Mouse (Mus musculus): ENCODE results near the gene Acss2.
A peak's percentile ranks its signal among the peaks of the same experiment; 100 is the strongest.
"Not testable (repeated sequence)": the region's sequence is repeated elsewhere in the genome, so short reads cannot be mapped to it uniquely, and the experiment has no call there.

The Acss2 gene

DNA sequence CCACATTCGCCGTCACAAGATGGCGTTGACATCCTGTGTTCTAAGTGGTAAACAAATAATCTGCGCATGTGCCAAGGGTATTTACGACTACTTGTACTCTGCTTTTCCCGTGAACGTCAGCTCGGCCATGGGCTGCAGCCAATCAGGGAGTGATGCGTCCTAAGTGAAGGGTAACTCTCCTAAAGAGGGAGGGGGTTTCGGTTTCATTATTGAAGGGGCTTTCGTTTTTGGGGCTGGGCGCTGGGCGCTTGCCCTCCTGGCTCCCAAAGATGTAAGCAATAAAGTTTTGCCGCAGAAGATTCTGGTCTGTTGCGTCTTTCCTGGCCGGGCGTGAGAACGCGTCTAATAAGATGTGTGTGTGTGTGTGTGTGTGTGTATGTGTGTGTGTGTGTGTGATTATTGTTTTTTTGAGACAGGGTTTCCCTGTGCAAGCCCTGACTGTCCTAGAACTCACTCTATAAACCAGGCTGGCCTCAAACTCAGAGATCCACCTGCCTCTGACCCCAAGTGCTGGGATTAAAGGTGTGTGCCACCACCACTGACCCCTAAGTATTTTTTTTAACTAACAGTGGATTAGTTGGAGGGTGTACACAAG is 20.8 kb downstream of the Acss2 start:
- not testable (repeated sequence) for DNase-seq (ENCODE audit: low spot score)

DNA sequence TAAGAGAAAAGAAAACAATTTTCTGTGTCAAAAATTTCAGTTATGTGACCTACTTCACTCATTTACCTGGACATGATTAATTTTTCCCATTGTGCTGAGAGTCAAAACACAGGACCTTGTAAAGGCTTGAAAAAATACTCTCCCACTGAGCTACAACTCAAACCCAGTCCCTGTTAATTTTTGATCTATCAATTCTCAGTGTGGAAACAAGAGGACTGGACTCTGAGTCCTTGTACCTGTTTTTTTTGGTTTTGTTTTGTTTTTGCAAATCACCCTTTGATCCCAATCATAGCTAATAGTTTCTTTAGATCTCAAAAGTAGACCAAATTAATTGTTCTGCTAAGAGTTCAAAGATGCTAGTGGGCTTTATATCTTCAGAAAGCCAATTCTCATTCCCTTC is 21.9 kb downstream of the Acss2 start:
- no peak for DNase-seq (ENCODE audit: low spot score)

DNA sequence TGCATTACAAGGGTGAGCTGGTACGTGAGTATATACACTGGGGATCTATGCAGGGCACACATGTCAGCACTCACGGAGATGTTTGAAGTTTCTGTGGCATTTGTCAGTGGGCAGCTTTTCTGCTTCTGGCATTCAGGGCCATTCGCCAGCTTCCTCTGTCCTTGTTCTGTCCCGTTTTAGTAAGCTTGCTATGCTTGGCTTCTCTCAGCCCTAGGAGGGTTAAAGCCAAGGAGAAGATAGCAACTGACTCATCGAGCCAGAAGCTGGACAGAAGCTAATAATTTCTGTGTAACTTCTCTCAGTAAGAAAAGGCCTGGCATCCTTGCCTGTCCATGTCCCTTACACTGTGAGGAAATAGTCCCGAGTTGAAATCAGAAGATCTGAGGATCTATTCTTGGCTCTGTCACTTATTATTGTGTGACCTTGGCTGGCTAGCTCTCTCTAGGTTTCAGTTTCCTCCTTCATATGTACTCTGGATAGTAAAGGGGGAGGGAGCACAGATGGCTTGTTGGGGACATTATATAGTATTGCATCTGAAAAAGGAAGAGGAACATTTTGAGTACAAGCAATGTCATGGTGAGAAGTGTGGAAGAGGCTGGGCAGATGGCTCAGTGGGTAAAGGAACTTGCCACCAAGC is 23.2 kb downstream of the Acss2 start:
- no peak for DNase-seq (ENCODE audit: low spot score)

DNA sequence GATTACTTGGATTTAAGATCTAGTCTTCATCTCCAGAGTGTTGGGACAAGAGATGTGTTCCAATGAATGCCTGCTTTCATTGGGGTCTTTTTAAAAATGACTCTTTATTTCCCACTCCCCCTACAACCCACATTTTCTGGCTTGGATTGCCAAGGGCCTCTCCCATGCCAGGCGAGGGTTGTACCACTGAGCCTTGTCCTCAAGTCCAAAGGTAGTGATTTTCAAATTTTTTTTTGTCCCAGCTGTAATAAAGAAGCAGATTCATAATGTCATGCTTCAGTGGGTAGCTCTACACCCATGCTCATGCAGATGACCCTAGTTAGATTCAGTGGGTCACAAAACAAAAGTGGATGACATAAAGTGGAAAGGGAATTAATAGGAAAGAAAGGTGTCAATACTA is 29.2 kb downstream of the Acss2 start:
- no peak for DNase-seq (ENCODE audit: low spot score)

DNA sequence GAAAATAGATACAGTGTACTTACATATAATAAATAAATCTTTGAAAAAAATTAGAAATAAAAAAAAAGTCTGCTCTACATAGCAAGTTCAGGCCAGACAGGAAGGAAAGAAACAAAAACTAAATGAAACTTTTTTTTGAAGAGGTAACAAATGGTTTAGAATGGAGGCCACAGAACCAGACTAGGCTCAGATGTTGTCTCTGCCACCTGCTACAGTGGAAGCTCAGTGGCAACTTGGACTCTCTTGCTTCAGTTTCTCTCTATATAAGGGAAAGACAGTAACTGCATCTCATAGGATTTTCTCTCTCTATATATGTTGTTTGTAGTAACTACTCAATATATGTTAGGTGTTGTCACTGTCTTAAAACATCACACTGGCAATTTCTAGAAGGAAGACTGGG is 34.6 kb downstream of the Acss2 start:
- no peak for DNase-seq (ENCODE audit: low spot score)

DNA sequence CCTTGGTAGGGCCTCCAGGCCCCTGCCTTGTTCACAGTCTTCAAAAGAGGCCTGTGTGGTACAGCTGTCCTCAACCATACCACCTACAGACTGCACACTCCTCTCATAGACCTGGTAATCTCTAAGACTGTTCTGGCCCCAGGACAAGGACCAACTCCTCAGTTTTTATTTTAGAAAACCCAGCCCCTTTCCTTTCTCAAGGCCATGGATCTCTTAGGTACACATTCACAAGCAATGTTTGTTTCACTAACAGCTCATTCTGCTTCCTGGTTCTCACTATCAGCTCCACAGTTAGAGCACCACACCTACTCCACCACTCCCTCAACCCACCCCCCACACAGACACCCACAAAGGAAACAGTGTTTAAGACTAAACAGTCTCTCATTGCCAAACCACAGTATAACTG is 35.2 kb downstream of the Acss2 start:
- no peak for DNase-seq (ENCODE audit: low spot score)

DNA sequence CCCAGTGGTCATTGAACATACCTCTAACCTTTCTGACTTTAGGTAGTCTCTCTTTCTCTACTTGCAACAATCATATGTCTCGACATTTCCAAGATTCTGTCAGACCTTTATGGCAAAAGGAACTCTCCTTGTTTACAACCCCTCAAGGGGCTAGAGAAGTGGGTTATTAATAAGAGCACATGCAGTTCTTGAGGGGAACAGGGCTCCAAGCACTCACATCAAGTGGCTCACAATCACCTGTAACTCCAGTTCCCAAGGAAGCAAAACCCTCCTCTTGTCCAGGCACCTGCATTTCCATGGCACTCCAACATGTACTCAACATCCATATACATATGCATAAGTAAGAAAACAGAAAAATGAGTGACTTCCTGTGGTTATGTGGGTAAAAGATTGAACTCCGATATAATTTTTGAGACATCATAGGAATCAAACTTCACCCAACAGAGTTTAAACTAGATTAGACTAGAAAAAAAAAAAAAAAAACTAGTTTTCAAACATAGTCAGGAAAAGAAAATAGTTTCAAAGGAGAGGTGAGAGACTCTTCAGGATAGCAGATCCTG is 36.8 kb downstream of the Acss2 start:
- DNase-seq (ENCODE audit: low spot score) = no peak

DNA sequence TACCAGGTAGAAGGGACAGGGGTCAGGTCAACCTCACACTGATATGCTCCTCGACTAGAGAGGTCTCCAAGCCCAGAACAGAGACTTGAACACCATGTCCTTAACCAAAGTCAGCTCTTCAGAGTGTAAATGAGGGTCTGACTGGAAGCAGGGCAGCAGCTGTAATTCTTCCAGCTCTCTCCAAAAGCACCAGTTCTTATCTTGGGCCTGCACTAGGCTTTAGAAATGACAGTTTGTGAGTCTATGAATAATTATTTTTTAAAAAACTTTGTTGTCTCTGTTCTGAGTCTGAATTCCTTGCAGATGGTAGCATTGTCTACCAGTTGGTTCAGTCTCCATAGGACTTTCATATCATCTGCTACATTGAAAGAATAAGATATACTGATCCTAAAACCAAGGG is 44.5 kb downstream of the Acss2 start:
- DNase-seq (ENCODE audit: low spot score) = no peak

DNA sequence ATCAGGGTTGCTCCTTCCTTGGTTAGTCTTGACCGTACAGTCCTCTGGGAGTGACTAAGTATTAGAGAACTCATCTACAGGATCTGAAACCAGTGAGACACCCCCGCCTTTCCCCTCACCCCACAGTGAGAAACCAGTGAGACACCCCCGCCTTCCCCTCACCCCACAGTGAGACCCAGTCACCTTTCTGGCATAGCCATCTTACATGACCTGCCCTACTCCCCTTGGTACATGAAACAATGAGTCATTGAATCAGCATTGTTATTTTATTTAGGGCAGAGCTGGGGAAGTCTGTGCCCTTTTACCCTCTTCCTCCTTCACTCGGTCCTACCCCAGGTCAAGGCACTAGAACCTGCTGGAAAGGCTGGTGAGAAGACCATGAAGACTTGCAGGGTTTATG is 45.2 kb downstream of the Acss2 start:
- no peak for DNase-seq (ENCODE audit: low spot score)

DNA sequence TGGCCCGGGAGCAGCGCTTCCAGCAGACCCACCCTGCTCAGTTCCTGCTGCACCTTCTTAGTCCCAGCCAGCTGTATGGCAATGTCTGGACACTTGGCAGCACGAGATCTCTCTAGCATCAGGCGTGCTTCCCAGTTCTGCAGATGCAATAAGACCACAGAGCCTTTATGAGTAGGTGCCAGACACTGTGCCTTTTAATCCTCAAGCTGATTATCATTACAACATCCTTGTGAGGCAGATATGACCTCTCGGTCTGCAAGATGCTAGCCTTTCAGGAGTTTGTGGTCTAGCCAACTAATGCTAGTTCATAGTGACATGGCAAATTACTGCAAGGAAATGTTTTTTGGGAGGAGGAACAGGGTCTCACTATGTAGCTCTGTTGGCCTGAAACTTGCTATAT is 50.0 kb downstream of the Acss2 start:
- no peak for DNase-seq (ENCODE audit: low spot score)

DNA sequence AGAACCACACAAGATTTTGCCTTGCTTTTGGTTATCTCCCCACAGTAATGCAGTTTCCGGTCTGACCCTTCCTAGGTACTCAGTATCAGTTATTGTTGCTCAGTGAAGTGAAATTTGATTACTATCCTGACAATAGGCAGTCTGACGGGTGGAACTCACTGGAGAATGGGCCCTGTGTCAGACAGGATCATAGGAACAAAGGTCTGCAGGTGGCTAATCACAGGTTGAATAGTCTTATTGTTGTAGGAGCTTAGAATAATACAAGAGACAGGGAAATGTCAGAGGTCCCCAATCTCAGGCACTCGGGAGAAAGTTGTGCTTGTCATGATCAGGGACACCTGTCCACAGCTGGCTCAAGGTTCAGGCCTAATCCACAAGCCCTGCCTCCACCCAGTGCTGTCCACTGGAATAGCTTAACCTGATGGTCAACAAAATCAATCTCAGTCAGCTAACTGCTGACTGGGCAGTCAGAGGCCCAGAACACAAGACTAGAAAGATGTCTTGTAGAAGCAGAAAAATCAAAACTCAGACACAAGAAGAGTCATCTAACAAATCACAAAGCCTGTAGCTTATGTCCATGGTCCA is 51.6 kb downstream of the Acss2 start:
- no peak for DNase-seq (ENCODE audit: low spot score)

DNA sequence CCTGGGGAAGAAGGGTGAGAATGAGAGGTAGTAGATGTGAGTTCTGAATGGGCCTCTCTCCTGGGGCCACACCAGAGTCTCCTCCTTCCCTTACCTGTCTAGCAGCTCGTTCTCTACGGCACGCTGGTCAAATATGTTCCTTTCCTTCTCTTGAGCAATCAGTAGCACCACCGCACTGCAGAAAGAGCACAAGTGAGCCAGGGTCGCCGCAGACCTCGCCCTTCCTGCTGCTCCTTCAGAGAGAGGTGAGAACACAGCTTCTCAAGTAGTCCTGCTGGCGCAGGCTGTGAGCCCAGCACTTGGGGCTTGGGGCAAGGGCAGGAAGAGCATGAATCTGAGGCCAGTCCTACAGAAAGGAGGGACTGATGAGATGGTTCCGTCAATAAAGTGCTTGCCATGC is 55.3 kb downstream of the Acss2 start:
- no peak for DNase-seq (ENCODE audit: low spot score)

DNA sequence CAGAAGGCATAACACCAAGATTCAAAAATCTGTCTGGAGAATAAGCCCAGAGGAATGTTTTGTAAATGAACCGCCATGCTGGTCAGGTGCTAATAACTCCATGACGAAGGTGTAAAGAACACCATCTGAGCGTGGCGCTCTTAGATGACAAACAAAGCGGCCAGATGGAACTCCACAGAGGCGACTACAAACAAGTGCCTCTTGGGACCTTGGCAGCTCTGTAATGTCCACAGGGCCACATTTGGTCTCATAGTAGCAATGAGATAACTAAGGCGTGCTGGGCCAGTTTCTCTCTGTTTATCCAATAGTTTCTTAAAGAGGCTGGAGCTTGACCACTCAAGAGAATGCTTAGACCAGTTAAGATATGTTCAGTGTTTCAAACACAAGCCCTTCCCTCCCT is 56.2 kb downstream of the Acss2 start:
- DNase-seq (ENCODE audit: low spot score) = no peak

DNA sequence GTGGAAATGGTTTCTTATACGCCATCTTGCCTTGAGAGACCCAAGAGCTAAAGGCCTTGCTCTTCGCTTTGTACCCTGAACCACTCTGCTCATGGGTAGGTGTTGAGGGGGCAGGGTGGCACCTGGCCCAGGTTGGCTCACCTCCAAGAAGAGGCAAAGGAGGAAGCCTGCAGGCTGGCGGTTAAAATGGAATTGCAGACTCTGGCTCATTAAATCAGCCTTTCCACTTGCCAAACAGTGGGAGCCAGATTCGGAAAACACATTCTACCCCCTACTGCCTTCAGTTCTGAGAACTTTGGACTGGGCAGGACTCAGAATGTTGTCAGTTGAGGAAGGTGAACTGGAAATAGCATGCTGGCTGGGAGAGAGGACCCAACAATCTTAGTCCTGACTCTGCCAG is 57.0 kb downstream of the Acss2 start:
- DNase-seq (ENCODE audit: low spot score) = no peak

DNA sequence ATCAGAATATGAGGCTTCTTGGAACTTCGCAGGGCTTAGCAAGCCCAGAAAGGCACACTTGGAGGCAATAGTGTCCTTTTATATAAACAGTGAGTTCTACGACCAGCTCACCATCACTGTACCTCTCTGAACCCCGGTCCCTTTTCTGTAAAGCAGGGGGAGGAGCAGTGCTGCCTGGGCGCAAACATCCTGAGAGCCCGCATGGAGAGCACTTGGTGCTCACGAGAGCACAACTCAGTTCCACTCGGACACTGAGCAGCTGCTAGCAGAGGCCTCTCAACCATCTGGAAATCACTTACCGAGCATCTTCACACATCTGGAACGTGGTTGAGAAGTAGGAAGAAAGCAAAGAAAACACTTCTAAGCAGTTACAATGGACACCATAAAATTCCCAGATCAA is 58.9 kb downstream of the Acss2 start:
- no peak for DNase-seq (ENCODE audit: low spot score)

DNA sequence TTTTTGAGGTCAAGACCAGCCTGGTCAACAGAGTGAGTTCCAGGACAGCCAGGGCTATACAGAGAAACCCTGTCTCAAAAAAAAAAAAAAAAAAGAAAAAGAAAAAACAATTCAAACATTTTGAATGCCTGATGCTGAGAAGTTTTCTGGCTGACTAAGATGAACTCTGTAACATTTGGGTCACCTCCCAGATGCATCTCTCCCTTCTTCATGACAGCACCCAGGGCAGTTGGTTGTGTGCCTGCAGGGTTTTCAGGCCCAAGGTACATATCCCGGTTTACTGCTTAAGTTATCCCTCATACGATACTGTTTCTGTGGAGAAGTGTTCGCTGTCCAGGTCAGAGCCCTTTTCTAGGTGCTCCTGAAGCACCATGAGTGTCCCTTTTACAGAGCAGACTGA is 62.6 kb downstream of the Acss2 start:
- no peak for DNase-seq (ENCODE audit: low spot score)

DNA sequence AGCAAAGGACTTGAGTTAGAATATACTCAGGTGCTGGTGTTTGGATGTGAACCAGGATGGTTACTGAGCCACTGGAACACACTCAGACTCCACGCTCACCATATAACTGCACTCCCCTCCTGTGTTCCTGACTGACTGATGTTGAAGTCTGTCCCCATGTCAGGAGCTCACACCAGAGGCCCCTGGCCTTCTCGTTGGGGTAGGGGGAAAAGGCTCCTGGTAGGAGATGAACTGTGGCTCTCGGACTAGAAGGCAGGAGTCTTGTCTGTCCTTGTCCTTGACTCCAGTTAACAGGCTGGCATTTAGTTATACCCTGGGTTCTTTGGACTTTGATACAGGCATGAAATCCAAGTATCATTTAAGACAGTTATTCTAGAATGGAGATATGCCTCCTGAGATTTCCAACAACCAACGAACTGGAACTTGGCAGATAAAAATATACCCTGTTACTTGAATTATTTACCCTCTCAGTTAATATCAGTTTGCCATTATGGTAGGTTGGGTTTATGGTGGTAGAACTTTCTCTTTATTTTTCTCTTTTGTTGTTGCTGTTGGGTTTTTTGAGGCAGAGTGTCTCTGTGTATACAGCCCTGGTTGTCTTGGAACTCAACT is 64.7 kb downstream of the Acss2 start:
- no peak for DNase-seq (ENCODE audit: low spot score)

DNA sequence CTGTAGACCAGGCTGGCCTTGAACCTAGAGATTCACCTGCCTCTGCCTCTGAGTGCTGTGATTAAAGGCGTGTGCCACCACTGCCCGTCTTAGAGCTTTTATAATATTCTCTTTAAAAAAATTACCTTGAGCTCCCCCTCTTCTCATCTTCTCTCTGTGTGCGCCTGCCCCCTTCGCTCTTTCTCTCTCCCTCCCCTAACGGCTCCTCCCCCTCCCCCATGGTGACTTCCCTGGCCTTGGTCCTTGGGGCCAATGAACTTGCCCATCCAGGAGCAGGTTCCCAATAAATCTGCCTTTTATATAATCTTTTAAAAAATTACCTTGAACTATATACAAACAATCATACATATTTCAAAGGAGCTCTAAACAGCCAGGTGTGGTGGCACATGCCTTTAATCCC is 65.2 kb downstream of the Acss2 start:
- no peak for DNase-seq (ENCODE audit: low spot score)

DNA sequence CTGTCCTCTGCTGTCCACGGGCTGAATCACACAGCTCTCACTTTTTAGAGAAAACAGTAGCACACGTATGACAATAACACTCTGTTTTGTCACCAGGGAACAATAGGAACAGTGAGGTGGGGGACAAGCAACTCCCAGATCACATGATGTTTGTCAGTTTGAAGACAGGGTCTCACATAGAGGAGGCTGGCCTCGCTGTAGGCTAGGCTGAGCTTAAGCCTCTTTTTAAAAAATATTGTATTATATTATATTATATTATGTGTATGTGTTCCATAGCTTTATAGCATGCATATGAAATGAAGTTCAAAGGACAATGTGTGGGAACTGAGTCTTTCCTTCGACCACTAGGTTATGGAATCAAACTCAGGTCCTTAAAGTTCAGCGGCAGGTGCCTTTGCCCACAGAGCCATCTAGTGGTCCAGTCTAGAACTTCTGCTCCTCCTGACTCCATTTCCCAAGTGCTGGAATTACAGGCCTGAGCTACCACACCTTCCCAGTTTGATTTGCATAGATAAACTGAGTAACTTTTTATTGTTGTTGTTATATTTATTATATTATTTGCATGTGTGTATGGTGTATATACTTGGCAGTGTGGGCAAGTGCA is 66.3 kb downstream of the Acss2 start:
- DNase-seq (ENCODE audit: low spot score) = peak; percentile 84

DNA sequence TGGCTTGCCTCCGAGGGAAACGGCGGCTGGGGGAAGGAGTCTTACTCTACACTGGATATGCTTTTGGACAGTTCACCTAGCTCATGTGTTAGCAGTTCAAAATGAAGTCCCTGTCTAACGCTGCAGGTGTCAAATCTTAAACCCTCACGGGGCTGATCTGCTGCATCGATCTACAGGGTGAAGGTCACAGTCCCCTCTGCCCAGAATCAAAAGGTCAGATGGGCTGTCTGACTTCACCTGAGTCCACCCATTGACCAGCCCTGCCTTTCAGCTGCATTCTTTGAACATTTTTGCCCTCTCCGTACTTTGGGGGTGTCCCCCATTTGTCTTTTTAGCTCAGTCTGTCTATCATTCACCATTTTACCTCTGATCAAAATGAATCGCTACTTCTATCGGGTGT is 67.3 kb downstream of the Acss2 start:
- no peak for DNase-seq (ENCODE audit: low spot score)

DNA sequence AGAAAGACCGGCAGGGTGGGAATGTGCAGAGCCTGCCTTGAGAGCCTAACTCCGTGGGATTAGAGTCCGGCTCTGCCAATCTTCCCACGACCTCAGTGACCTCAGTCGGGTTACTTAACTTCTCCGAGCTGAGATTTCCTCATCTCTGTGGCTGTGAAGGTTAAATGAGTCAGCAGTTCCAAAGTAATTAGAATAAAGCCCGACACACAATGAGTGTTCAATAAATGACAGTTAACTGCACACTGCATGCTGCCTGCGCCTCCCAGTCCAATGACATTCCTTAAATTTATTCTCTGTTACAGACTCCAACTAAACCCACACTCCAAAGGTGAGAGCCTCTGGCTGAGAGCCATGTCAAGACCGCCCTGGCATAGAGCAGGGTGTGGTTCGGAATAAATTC is 67.7 kb downstream of the Acss2 start:
- DNase-seq (ENCODE audit: low spot score) = no peak

DNA sequence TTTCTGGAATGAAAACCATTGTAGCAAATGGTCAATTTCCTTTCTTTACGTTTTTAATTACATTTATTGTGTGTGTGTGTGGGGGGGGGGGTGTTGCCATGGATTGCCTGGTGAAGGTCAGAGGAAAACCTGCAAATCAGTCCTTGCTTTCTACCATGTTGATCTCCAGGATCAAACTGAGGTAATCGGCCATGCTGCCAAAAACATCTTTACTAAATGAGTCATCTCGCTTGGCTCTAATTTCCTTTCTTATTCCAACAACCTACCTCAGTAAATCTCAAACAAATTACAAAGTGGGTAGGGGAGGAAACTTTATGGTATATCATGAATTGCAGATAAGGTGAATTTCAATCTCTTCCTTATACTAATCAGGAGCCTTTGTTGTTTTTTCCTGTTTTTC is 70.4 kb downstream of the Acss2 start:
- no peak for DNase-seq (ENCODE audit: low spot score)

DNA sequence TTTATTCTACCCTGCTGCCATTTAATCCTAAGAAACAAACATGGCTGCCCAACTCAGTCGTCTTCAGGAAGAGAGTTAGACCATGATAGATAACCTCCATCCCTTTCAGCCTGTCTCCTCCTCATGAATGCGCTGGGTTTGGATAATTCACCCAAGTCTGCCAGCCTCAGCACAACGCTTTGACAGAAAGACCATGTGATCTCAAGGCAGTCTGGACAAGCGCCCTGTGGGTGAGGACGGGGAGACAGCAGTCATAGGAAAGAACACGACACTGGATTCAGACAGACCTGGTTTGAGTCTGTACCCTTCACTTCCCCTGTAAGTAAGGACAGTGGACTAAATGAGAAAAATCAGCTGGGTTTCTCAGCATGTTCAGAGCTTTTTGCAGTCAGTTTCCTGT is 71.8 kb downstream of the Acss2 start:
- no peak for DNase-seq (ENCODE audit: low spot score)
